Mouse (Mus musculus) stomach, embryonic 15.5 days (tissue): ENCODE measurements at regions not wholly inside any gene's neighbourhood (a gene's known extent, or its start where the extent isn't known, plus 50 kb on each side); places are given as distances from the start of the nearest gene placed in this dataset.

Experiments
- ATAC-seq: fragments of 200-750 bp; cut with Nextera tagmentation; 2 replicates; pipeline ENCODE4 v1.8.0; 2017; ENCODE audit warnings: low read depth, moderate number of reproducible peaks, moderate TSS enrichment; ENCODE audit not compliant: insufficient read depth, low FRiP score
- H3K27ac ChIP-seq: fragments of 300-500 bp; sonication (generic); 2 replicates; pipeline ENCODE4 v1.5.1; 2015; ENCODE audit warnings: mild to moderate bottlenecking, inconsistent platforms
- H3K27me3 ChIP-seq: fragments of 300-500 bp; sonication (generic); replicated peaks from 2 replicates; pipeline ENCODE4 v1.6.1; 2015; ENCODE audit warnings: inconsistent platforms
- H3K36me3 ChIP-seq: fragments of 300-500 bp; sonication (generic); 2 replicates; pipeline ENCODE4 v1.6.1; 2015; ENCODE audit warnings: inconsistent platforms
- H3K4me1 ChIP-seq: fragments of 300-500 bp; sonication (generic); 2 replicates; pipeline ENCODE4 v1.6.1; 2015; ENCODE audit warnings: inconsistent platforms
- H3K4me2 ChIP-seq: fragments of 300-500 bp; sonication (generic); 2 replicates; pipeline ENCODE4 v1.6.1; 2015; ENCODE audit warnings: mild to moderate bottlenecking, inconsistent platforms
- H3K4me3 ChIP-seq: fragments of 300-500 bp; sonication (generic); replicated peaks from 2 replicates; pipeline ENCODE4 v1.5.1; 2015; ENCODE audit warnings: inconsistent platforms
- H3K9ac ChIP-seq: fragments of 300-500 bp; sonication (generic); 2 replicates; pipeline ENCODE4 v1.6.1; 2015; ENCODE audit warnings: inconsistent platforms
- H3K9me3 ChIP-seq: fragments of 300-500 bp; sonication (generic); 2 replicates; pipeline ENCODE4 v1.6.1; 2016; ENCODE audit warnings: inconsistent platforms
- WGBS: fragments of 180-500 bp; shearing (Covaris S2); methylation state at CpG from one replicate; pipeline ENCODE4 v1.1.7; 2015; 5-methylcytosine and 5-hydroxymethylcytosine counted together

GRCm38 (mm10) chr3:124217131-124217530 lies 103.5 kb upstream of the Tram1l1 start:
- H3K4me2 ChIP-seq, result no peak overlapping the region
- H3K36me3 ChIP-seq, result no peaks in the 10 kb centered on the region
- H3K9ac ChIP-seq, result no peak overlapping the region
- no peaks in the 10 kb centered on the region for H3K4me1 ChIP-seq
- 89% methylated on average over 2 of the region's 2 CpGs for WGBS
- H3K4me3 ChIP-seq, result no peak overlapping the region
- ATAC-seq, result 0 out of 2 replicates have a peak, but pooled peaks have one; percentile 27
- no peak overlapping the region for H3K27ac ChIP-seq
- no peaks in the 10 kb centered on the region for H3K9me3 ChIP-seq
- no peaks in the 10 kb centered on the region for H3K27me3 ChIP-seq

GRCm38 (mm10) chr3:124225982-124226381 lies 94.7 kb upstream of the Tram1l1 start:
- Histone ChIP-seq H3K27me3 (no peaks in the 10 kb centered on the region), H3K4me2 (no peak overlapping the region), H3K9me3 (no peaks in the 10 kb centered on the region), H3K27ac (no peak overlapping the region), H3K4me1 (no peaks in the 10 kb centered on the region), H3K4me3 (no peak overlapping the region), H3K36me3 (no peaks in the 10 kb centered on the region), H3K9ac (no peak overlapping the region)
- WGBS, result 78% methylated on average over 4 of the region's 4 CpGs
- ATAC-seq, result no peak

- no peak overlapping the region for H3K27ac ChIP-seq
- no peaks in the 10 kb centered on the region for H3K9me3 ChIP-seq
- H3K4me1 ChIP-seq, result no peaks in the 10 kb centered on the region
- no peak overlapping the region for H3K4me2 ChIP-seq
- no peak overlapping the region for H3K4me3 ChIP-seq
- no peaks in the 10 kb centered on the region for H3K36me3 ChIP-seq
- no peak for ATAC-seq
- H3K27me3 ChIP-seq, result no peaks in the 10 kb centered on the region
- H3K9ac ChIP-seq, result no peak overlapping the region
These were observed 93.0 kb upstream of the Tram1l1 start for GRCm38 (mm10) chr3:124227701-124228100.

- 85% methylated on average over 5 of the region's 5 CpGs for WGBS
- Histone ChIP-seq H3K27me3 (no peaks in the 10 kb centered on the region), H3K4me3 (no peak overlapping the region), H3K9me3 (no peaks in the 10 kb centered on the region), H3K27ac (no peak overlapping the region), H3K36me3 (no peaks in the 10 kb centered on the region), H3K4me2 (no peak overlapping the region), H3K9ac (no peak overlapping the region), H3K4me1 (no peaks in the 10 kb centered on the region)
- no peak for ATAC-seq
These were observed 79.5 kb upstream of the Tram1l1 start for GRCm38 (mm10) chr3:124240936-124241733.

GRCm38 (mm10) chr3:124241734-124242006 lies 79.0 kb upstream of the Tram1l1 start:
- H3K36me3 ChIP-seq, result no peaks in the 10 kb centered on the region
- H3K4me1 ChIP-seq, result no peaks in the 10 kb centered on the region
- 77% methylated on average over 1 of the region's 1 CpGs for WGBS
- no peaks in the 10 kb centered on the region for H3K27me3 ChIP-seq
- no peak overlapping the region for H3K4me2 ChIP-seq
- no peak overlapping the region for H3K27ac ChIP-seq
- no peak overlapping the region for H3K4me3 ChIP-seq
- H3K9me3 ChIP-seq, result no peaks in the 10 kb centered on the region
- H3K9ac ChIP-seq, result no peak overlapping the region
- no peak for ATAC-seq

GRCm38 (mm10) chr3:124262150-124262549 lies 58.5 kb upstream of the Tram1l1 start:
- no peaks in the 10 kb centered on the region for H3K4me1 ChIP-seq
- no peaks in the 10 kb centered on the region for H3K27me3 ChIP-seq
- no peaks in the 10 kb centered on the region for H3K36me3 ChIP-seq
- H3K9ac ChIP-seq, result no peak overlapping the region
- no peak overlapping the region for H3K4me3 ChIP-seq
- no peaks in the 10 kb centered on the region for H3K9me3 ChIP-seq
- 55% methylated on average over 3 of the region's 3 CpGs for WGBS
- no peak overlapping the region for H3K4me2 ChIP-seq
- no peak overlapping the region for H3K27ac ChIP-seq
- no peak for ATAC-seq

- no peak overlapping the region for H3K4me2 ChIP-seq
- no peaks in the 10 kb centered on the region for H3K36me3 ChIP-seq
- H3K4me1 ChIP-seq, result no peaks in the 10 kb centered on the region
- H3K27me3 ChIP-seq, result no peaks in the 10 kb centered on the region
- H3K9ac ChIP-seq, result no peak overlapping the region
- WGBS, result 76% methylated on average over 5 of the region's 5 CpGs
- H3K27ac ChIP-seq, result no peak overlapping the region
- H3K9me3 ChIP-seq, result no peaks in the 10 kb centered on the region
- no peak for ATAC-seq
- no peak overlapping the region for H3K4me3 ChIP-seq
These were observed 53.8 kb upstream of the Tram1l1 start for GRCm38 (mm10) chr3:124266821-124267220.

GRCm38 (mm10) chr3:124270506-124270905 lies 50.1 kb upstream of the Tram1l1 start:
- H3K36me3 ChIP-seq, result no peaks in the 10 kb centered on the region
- 73% methylated on average over 5 of the region's 5 CpGs for WGBS
- H3K4me3 ChIP-seq, result no peak overlapping the region
- H3K27me3 ChIP-seq, result no peaks in the 10 kb centered on the region
- H3K4me1 ChIP-seq, result no peaks in the 10 kb centered on the region
- no peaks in the 10 kb centered on the region for H3K9me3 ChIP-seq
- H3K9ac ChIP-seq, result no peak overlapping the region
- H3K4me2 ChIP-seq, result no peak overlapping the region
- no peak for ATAC-seq
- H3K27ac ChIP-seq, result no peak overlapping the region
